Mouse (Mus musculus): ENCODE measurements around the gene 5730480H06Rik. TPM values are rescaled to one million over a fixed set of nuclear protein-coding genes. Genes with fewer than 3 reads are reported as not detected.

The 5730480H06Rik gene
- polyA plus RNA-seq, 1 experiment from 2014 or later: 18.1 TPM

DNA sequence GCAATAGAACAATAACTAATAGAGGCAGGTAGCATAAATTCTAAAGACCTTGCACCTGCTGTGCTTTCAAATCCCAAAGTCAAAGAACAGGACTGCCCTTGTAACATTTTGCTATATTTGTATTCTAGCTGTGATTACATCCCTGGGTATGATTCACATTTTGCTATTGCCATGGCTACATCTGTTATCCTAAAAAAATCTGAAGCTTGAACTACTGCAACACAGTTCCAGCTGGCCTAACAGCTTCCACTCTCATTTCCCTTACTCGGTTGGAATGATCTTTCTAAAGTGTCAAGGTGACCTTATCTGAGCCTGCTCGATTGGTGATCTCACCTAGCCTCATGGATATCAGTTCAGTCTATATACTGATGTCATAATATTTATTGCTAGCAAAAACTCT, 132.5 kb downstream of the 5730480H06Rik start:
- Histone ChIP-seq H3K4me2 (no peak overlapping the region), H3K27me3 (replicated peaks) (no peaks in the 10 kb centered on the region), H3K36me3 (replicated peaks) (no peaks in the 10 kb centered on the region), H3K4me3 (no peak overlapping the region), H3K27ac (no peak overlapping the region), H3K4me1 (no peaks in the 10 kb centered on the region), H3K9me3 (no peaks in the 10 kb centered on the region), H3K9ac (no peak overlapping the region)
- no peak for ATAC-seq (replicated peaks)
- 75% methylated on average over 2 of the region's 2 CpGs for WGBS

All from midbrain, embryonic 15.5 days (tissue).